Mouse (Mus musculus) layer of hippocampus, adult 6 months (tissue): ENCODE measurements around the gene Sorcs2. TPM values are rescaled to one million over a fixed set of nuclear protein-coding genes. Genes with fewer than 3 reads are reported as not detected.
A peak's percentile ranks its signal among the peaks of the same experiment; 100 is the strongest.

Experiments
- long read RNA-seq, 2 experiments: library from polyadenylated mRNA; unstranded; transcript quantifications; one replicate each; pipeline ENCODE4 v2.0.0; 2019 to 2020
- microRNA-seq: library from miRNA; unstranded; fragments of <30 nt; microRNA quantifications from one replicate; pipeline ENCODE4 v1.2.0, GENCODE M21; 2020
- polyA plus RNA-seq: library from polyadenylated mRNA; unstranded; fragments of <200 nt; fragmentation: Nextera tagmentation; gene quantifications from 2 replicates; pipeline ENCODE4 v1.2.3, GENCODE M21; 2021

Sorcs2 gene
- polyA plus RNA-seq: 9.7 and 11.2 TPM in 2 replicates
- long read RNA-seq, experiment 1, partial matches to known transcripts: 2 of 7 reads
- long read RNA-seq, experiment 1, other reads (novel, unspliced or antisense): 5 of 7 reads
- long read RNA-seq, experiment 2, full-length matches to known transcripts: 13 of 44 reads
- long read RNA-seq, experiment 2, partial matches to known transcripts: 16 of 44 reads
- long read RNA-seq, experiment 2, other reads (novel, unspliced or antisense): 15 of 44 reads

GRCm38 (mm10) chr5:36397837-36398282 lies at the start of gene Sorcs2:
Gene Sorcs2 (minus strand): TSS chr5:36398139.

GRCm38 (mm10) chr5:36203916-36204315 lies 194.0 kb downstream of the Sorcs2 start, which contains the start of gene Psapl1:
Gene Psapl1 (plus strand): TSS chr5:36204021.

Small RNA genes lying within 50 kb of the gene (microRNA-seq; reads per million reads assigned to microRNA genes)
- gene Mir7689: 553 reads per million, percentile 75 among the genes with 10 or more reads in this experiment

Other genes starting within 250 kb of the Sorcs2 start
- not detected in 2 replicates for gene Psapl1, start 194.1 kb downstream of the Sorcs2 start, polyA plus RNA-seq
- gene Grpel1, start 66.9 kb upstream of the Sorcs2 start, polyA plus RNA-seq: 51.1 and 54.2 TPM in 2 replicates
- gene Tada2b, start 86.1 kb upstream of the Sorcs2 start, polyA plus RNA-seq: 2.9 and 3.4 TPM in 2 replicates
- gene Ccdc96, start 86.4 kb upstream of the Sorcs2 start, polyA plus RNA-seq: 0.82 and 0.85 TPM in 2 replicates
- gene Tbc1d14, start 195.1 kb upstream of the Sorcs2 start, polyA plus RNA-seq: 19.5 and 20.5 TPM in 2 replicates